Mouse (Mus musculus) ovary, postnatal 14 days (tissue): ENCODE measurements around the gene Hoxa3.

Experiments
- DNase-seq: peaks from one replicate; pipeline ENCODE4 v3.0.0; 2022; ENCODE audit warnings: low spot score

Gene Hoxa3

GRCm38 (mm10) chr6:52183311-52184080 is 29.6 kb downstream of the Hoxa3 start:
- no peak for DNase-seq

- DNase-seq: no peak
Measured at GRCm38 (mm10) chr6:52182793-52183192, 30.3 kb downstream of the Hoxa3 start.

GRCm38 (mm10) chr6:52182030-52182429 is 31.1 kb downstream of the Hoxa3 start:
- DNase-seq: no peak

- no peak for DNase-seq
Measured at GRCm38 (mm10) chr6:52180726-52181125, 32.4 kb downstream of the Hoxa3 start.

GRCm38 (mm10) chr6:52180213-52180710 is 32.9 kb downstream of the Hoxa3 start:
- no peak for DNase-seq

- DNase-seq: no peak
Measured at GRCm38 (mm10) chr6:52179690-52180089, 33.4 kb downstream of the Hoxa3 start.

- no peak for DNase-seq
Measured at GRCm38 (mm10) chr6:52178918-52179665, 34.0 kb downstream of the Hoxa3 start.

GRCm38 (mm10) chr6:52177806-52178205 is 35.3 kb downstream of the Hoxa3 start:
- no peak for DNase-seq

GRCm38 (mm10) chr6:52177061-52177735 is 35.9 kb downstream of the Hoxa3 start, which contains the start of gene 5730596B20Rik:
TSS of gene 5730596B20Rik (plus strand) at chr6:52177498.
- no peak for DNase-seq

- DNase-seq: no peak
Measured at GRCm38 (mm10) chr6:52176391-52176790, 36.7 kb downstream of the Hoxa3 start.

- no peak for DNase-seq
Measured at GRCm38 (mm10) chr6:52175864-52176263, 37.3 kb downstream of the Hoxa3 start.

GRCm38 (mm10) chr6:52174968-52175751 is 38.0 kb downstream of the Hoxa3 start:
- DNase-seq: no peak

GRCm38 (mm10) chr6:52173648-52174047 is 39.5 kb downstream of the Hoxa3 start:
- no peak for DNase-seq

- DNase-seq: no peak
Measured at GRCm38 (mm10) chr6:52172501-52172900, 40.6 kb downstream of the Hoxa3 start.

- no peak for DNase-seq
Measured at GRCm38 (mm10) chr6:52171938-52172337, 41.2 kb downstream of the Hoxa3 start.

GRCm38 (mm10) chr6:52171331-52171730 is 41.8 kb downstream of the Hoxa3 start:
- DNase-seq: no peak

- no peak for DNase-seq
Measured at GRCm38 (mm10) chr6:52170898-52171223, 42.3 kb downstream of the Hoxa3 start.

GRCm38 (mm10) chr6:52170166-52170897 is 42.8 kb downstream of the Hoxa3 start:
- DNase-seq: no peak

- DNase-seq: no peak
Measured at GRCm38 (mm10) chr6:52169499-52170165, 43.5 kb downstream of the Hoxa3 start.

- DNase-seq: no peak
Measured at GRCm38 (mm10) chr6:52168191-52169055, 44.7 kb downstream of the Hoxa3 start.
